Mouse (Mus musculus): ENCODE results near the gene Tdrd12.
A peak's percentile ranks its signal among the peaks of the same experiment; 100 is the strongest.
"Not testable (repeated sequence)": the region's sequence is repeated elsewhere in the genome, so short reads cannot be mapped to it uniquely, and the experiment has no call there.

Tdrd12 gene

GRCm38 (mm10) chr7:35555224-35556204, 18.0 kb upstream of the Tdrd12 start:
- DNase-seq: peak; percentile 94

GRCm38 (mm10) chr7:35554605-35555175, 17.1 kb upstream of the Tdrd12 start:
- DNase-seq: peak; percentile 47

GRCm38 (mm10) chr7:35553751-35554604, 16.4 kb upstream of the Tdrd12 start:
- peak; percentile 70 for DNase-seq

GRCm38 (mm10) chr7:35545881-35546280, 8.3 kb upstream of the Tdrd12 start:
- peak; percentile 76 for DNase-seq

GRCm38 (mm10) chr7:35535750-35536512, 1.6 kb downstream of the Tdrd12 start:
- DNase-seq: no peak

- DNase-seq: not testable (repeated sequence)
These were observed 7.0 kb downstream of the Tdrd12 start for GRCm38 (mm10) chr7:35530544-35530943.

- DNase-seq: no peak
These were observed 7.5 kb downstream of the Tdrd12 start for GRCm38 (mm10) chr7:35530026-35530425.

- no peak for DNase-seq
These were observed 10.8 kb downstream of the Tdrd12 start for GRCm38 (mm10) chr7:35526795-35527194.

GRCm38 (mm10) chr7:35501995-35502394, 35.5 kb downstream of the Tdrd12 start:
- DNase-seq: peak; percentile 38

GRCm38 (mm10) chr7:35497516-35497915, 40.0 kb downstream of the Tdrd12 start:
- DNase-seq: no peak

GRCm38 (mm10) chr7:35491005-35491404, 46.5 kb downstream of the Tdrd12 start:
- no peak for DNase-seq

- no peak for DNase-seq
These were observed 47.4 kb downstream of the Tdrd12 start for GRCm38 (mm10) chr7:35490186-35490585.

- DNase-seq: no peak
These were observed 51.0 kb downstream of the Tdrd12 start for GRCm38 (mm10) chr7:35486553-35486952.

GRCm38 (mm10) chr7:35485126-35485525, 52.4 kb downstream of the Tdrd12 start:
- no peak for DNase-seq

- no peak for DNase-seq
These were observed 61.1 kb downstream of the Tdrd12 start for GRCm38 (mm10) chr7:35476457-35476856.

GRCm38 (mm10) chr7:35470794-35471193, 66.8 kb downstream of the Tdrd12 start:
- DNase-seq: peak; percentile 30

GRCm38 (mm10) chr7:35467856-35468255, 69.7 kb downstream of the Tdrd12 start:
- no peak for DNase-seq

GRCm38 (mm10) chr7:35465027-35465426, 72.5 kb downstream of the Tdrd12 start:
- DNase-seq: no peak

GRCm38 (mm10) chr7:35460971-35461370, 76.6 kb downstream of the Tdrd12 start:
- DNase-seq: no peak

- no peak for DNase-seq
These were observed 81.3 kb downstream of the Tdrd12 start for GRCm38 (mm10) chr7:35456091-35456814.

- peak; percentile 64 for DNase-seq
These were observed 88.7 kb downstream of the Tdrd12 start for GRCm38 (mm10) chr7:35448867-35449266.

All from kidney, postnatal 10 days (tissue).